Comparison of ENCODE assay signal across 8 mouse cellular contexts in the genomic region with DNA sequence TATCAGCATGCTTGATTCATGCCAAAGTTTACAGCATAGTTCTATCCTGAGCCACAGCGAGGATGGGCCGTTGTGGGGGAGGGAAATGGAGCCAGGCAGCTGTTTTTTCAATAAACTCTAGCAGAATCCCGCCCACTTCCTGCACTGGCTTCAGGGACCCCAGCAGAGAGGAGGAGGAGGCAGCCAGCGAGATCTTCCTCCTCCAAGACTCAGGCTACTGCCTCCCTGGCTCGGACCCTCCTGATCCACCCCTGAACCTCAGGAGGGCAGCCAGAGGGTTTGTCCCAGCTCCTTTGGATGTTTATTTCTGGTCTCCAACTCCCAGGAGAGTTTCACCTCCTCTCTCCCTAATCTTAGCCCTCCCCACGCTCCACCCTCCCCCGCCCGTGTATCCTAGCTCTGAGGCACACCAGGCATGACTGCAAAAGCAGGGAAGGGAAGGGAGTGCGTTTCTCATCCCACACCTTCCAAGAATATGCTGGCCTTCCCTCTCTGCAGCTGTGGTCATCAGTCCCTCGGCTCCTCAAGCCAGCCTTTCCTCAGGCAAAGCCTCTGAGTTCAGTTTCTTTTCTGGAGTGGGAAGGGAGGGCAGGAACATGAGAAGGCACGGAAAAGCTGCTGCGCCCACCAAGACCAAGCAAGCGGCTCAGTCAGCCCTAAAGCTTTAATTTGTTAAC.
DNase-seq lines count a peak whose midpoint lies in the region; ATAC-seq lines count a peak whose summit lies in the region.

No protein-coding gene starts in this region.

- ATAC-seq in hematopoietic stem cell, adult 5-6 weeks (replicated peaks in 1 of 2; ENCODE audit: insufficient read depth in 1 of 2, low FRiP score in 2 of 2, low TSS enrichment in 1 of 2, low read depth in 1 of 2, poor library complexity in 2 of 2, severe bottlenecking in 2 of 2): peak; percentile 68 to 70

- DNase-seq in B cell, adult 2 months: peak; percentile 56 to 60
- peak; percentile 53 to 75 for DNase-seq in adrenal gland, postnatal 36 days
- peak; percentile 80 to 82 for DNase-seq in frontal cortex, adult 2 months (ENCODE audit: extremely low spot score in 1 of 2, low spot score in 1 of 2)
- peak; percentile 10 to 24 for DNase-seq in layer of hippocampus, postnatal 36 days
- DNase-seq in lung, postnatal 10 days: peak; percentile 95
- DNase-seq in ovary, postnatal 36 days (ENCODE audit: low spot score): peak; percentile 69
- DNase-seq in thymus, postnatal 14 days: peak; percentile 93

Comparison
In these comparisons a context has a peak if more than half of its experiments do, and no peak if none do; other contexts are left out.
1. Peak in every context shown above with its lines: DNase-seq and ATAC-seq.
2. DNase-seq: peak in every context shown above with its lines; median percentile 95 in lung, postnatal 10 days; 93 in thymus, postnatal 14 days; 81 in frontal cortex, adult 2 months; 69 in ovary, postnatal 36 days; 64 in adrenal gland, postnatal 36 days; 58 in B cell, adult 2 months; 17 in layer of hippocampus, postnatal 36 days.